Mouse (Mus musculus) myocyte (in vitro differentiated cells): Measurements from ENCODE around the gene Mdm2. TPM values are rescaled to one million over a fixed set of nuclear protein-coding genes. Genes with fewer than 3 reads are reported as not detected.

Experiments
- H3K27me3 ChIP-seq: one replicate; pipeline ENCODE4 v1.6.1; 2011; ENCODE audit not compliant: control insufficient read depth, insufficient read depth, insufficient read length
- H3K36me3 ChIP-seq: one replicate; pipeline ENCODE4 v1.6.1; 2011; ENCODE audit not compliant: control insufficient read depth, insufficient read depth
- H3K4me2 ChIP-seq: one replicate; pipeline ENCODE4 v1.6.1; 2011; ENCODE audit warnings: low read depth, control low read depth
- H3K4me3 ChIP-seq: one replicate; pipeline ENCODE4 v1.5.1; 2011; ENCODE audit warnings: mild to moderate bottlenecking, control low read depth, moderate library complexity
- H3K79me2 ChIP-seq: one replicate; pipeline ENCODE4 v1.6.1; 2011; ENCODE audit not compliant: control insufficient read depth, insufficient read depth
- H3ac ChIP-seq: one replicate; pipeline ENCODE4 v1.6.1; 2011; ENCODE audit not compliant: control insufficient read depth, insufficient read length
- CEBPB ChIP-seq: IDR thresholded peaks from 2 replicates; pipeline ENCODE4 v1.6.1; 2011; ENCODE audit warnings: mild to moderate bottlenecking, moderate library complexity; ENCODE audit not compliant: poor library complexity, insufficient read depth, severe bottlenecking
- E2F4 ChIP-seq: IDR thresholded peaks from one replicate; pipeline ENCODE4 v1.6.1; 2011; ENCODE audit warnings: mild to moderate bottlenecking, control low read depth, moderate library complexity; ENCODE audit not compliant: insufficient read depth
- MAX ChIP-seq: IDR thresholded peaks from one replicate; pipeline ENCODE4 v1.6.1; 2011; ENCODE audit warnings: low read depth, mild to moderate bottlenecking, control low read depth
- MYOD1 ChIP-seq, 3 experiments: IDR thresholded peaks; one replicate each; pipeline ENCODE4 v1.6.1; 2011; ENCODE audit warnings: control low read depth in 2 of 3, low read depth in 2 of 3, mild to moderate bottlenecking in 2 of 3, moderate library complexity in 1 of 3; ENCODE audit not compliant: insufficient read length in 2 of 3, control insufficient read depth in 1 of 3
- MYOG ChIP-seq, 3 experiments: IDR thresholded peaks; one replicate each; pipeline ENCODE4 v1.6.1; 2011; ENCODE audit warnings: control low read depth in 2 of 3, low read depth in 2 of 3, mild to moderate bottlenecking in 2 of 3; ENCODE audit not compliant: insufficient read length in 2 of 3, control insufficient read depth in 1 of 3, insufficient read depth in 1 of 3
- POLR2A ChIP-seq: IDR thresholded peaks from one replicate; pipeline ENCODE4 v1.6.1; 2011; ENCODE audit warnings: low read depth, mild to moderate bottlenecking, control low read depth, moderate library complexity; ENCODE audit not compliant: insufficient read length
- POLR2AphosphoS2 ChIP-seq: IDR thresholded peaks from one replicate; pipeline ENCODE4 v1.6.1; 2011; ENCODE audit warnings: low read depth, control low read depth; ENCODE audit not compliant: insufficient read length
- REST ChIP-seq: IDR thresholded peaks from one replicate; pipeline ENCODE4 v1.6.1; 2011; ENCODE audit warnings: mild to moderate bottlenecking, control low read depth, moderate library complexity; ENCODE audit not compliant: insufficient read depth, insufficient read length
- SRF ChIP-seq: IDR thresholded peaks from one replicate; pipeline ENCODE4 v1.6.1; 2011; ENCODE audit warnings: low read depth; ENCODE audit not compliant: control insufficient read depth, insufficient read length
- TCF12 ChIP-seq: IDR thresholded peaks from one replicate; pipeline ENCODE4 v1.6.1; 2011; ENCODE audit warnings: mild to moderate bottlenecking, control low read depth; ENCODE audit not compliant: poor library complexity, insufficient read depth, severe bottlenecking
- TCF3 ChIP-seq: IDR thresholded peaks from one replicate; pipeline ENCODE4 v1.6.1; 2011; ENCODE audit warnings: low read depth, control low read depth; ENCODE audit not compliant: insufficient read length
- USF1 ChIP-seq: IDR thresholded peaks from one replicate; pipeline ENCODE4 v1.6.1; 2011; ENCODE audit warnings: low read depth, mild to moderate bottlenecking, control low read depth, moderate library complexity
- polyA plus RNA-seq: library from polyadenylated mRNA; unstranded; fragments of >200 nt; fragmentation: generic; extraction: Trizol; gene quantifications from one replicate; pipeline ENCODE4 v1.2.1, GENCODE M21; 2012; ENCODE audit warnings: missing spikeins

Gene Mdm2
- polyA plus RNA-seq, 1 experiment, result 23.2 TPM

- no peak overlapping the region for H3K4me3 ChIP-seq
- H3K36me3 ChIP-seq, result peaks cover 56% of the 10 kb centered on the region
- H3K27me3 ChIP-seq, result no peaks in the 10 kb centered on the region
- H3K79me2 ChIP-seq, result no peaks in the 10 kb centered on the region
- no peak overlapping the region for H3K4me2 ChIP-seq
- TF ChIP-seq TCF12 (no peak), CEBPB (no peak), REST (no peak), TCF3 (no peak), POLR2A (no peak), SRF (no peak), POLR2AphosphoS2 (no peak), MYOD1 (IDR thresholded peaks at IDR 0.05; ENCODE audit: control insufficient read depth in 1 of 3, insufficient read length in 2 of 3, low read depth in 2 of 3) (no peak), USF1 (no peak), MYOG (IDR thresholded peaks at IDR 0.05; ENCODE audit: control insufficient read depth in 1 of 3, insufficient read depth in 1 of 3, insufficient read length in 2 of 3, low read depth in 2 of 3) (no peak), MAX (no peak), E2F4 (no peak)
- H3ac ChIP-seq, result no peak overlapping the region
These were observed 47.3 kb upstream of the Mdm2 start for GRCm38 (mm10) chr10:117757796-117758342.

- Histone ChIP-seq H3K4me2 (no peak overlapping the region), H3K79me2 (no peaks in the 10 kb centered on the region), H3K4me3 (no peak overlapping the region), H3K27me3 (no peaks in the 10 kb centered on the region), H3K36me3 (peaks cover 51% of the 10 kb centered on the region), H3ac (no peak overlapping the region)
- no peak for TF ChIP-seq SRF
- no peak for TF ChIP-seq TCF3
- TF ChIP-seq MYOD1 (IDR thresholded peaks at IDR 0.05; ENCODE audit: control insufficient read depth in 1 of 3, insufficient read length in 2 of 3, low read depth in 2 of 3), result no peak
- TF ChIP-seq REST, result no peak
- TF ChIP-seq MYOG (IDR thresholded peaks at IDR 0.05; ENCODE audit: control insufficient read depth in 1 of 3, insufficient read depth in 1 of 3, insufficient read length in 2 of 3, low read depth in 2 of 3), result no peak
- TF ChIP-seq E2F4, result no peak
- TF ChIP-seq TCF12, result no peak
- TF ChIP-seq MAX, result no peak
- TF ChIP-seq POLR2A, result no peak
- no peak for TF ChIP-seq CEBPB
- TF ChIP-seq USF1, result no peak
- TF ChIP-seq POLR2AphosphoS2, result no peak
These were observed 46.7 kb upstream of the Mdm2 start for GRCm38 (mm10) chr10:117757259-117757658.

GRCm38 (mm10) chr10:117756784-117757183 lies 46.2 kb upstream of the Mdm2 start:
- Histone ChIP-seq H3K36me3 (peaks cover 50% of the 10 kb centered on the region), H3K4me3 (no peak overlapping the region), H3ac (no peak overlapping the region), H3K27me3 (no peaks in the 10 kb centered on the region), H3K4me2 (no peak overlapping the region), H3K79me2 (no peaks in the 10 kb centered on the region)
- no peak for TF ChIP-seq MAX
- no peak for TF ChIP-seq MYOD1 (IDR thresholded peaks at IDR 0.05; ENCODE audit: control insufficient read depth in 1 of 3, insufficient read length in 2 of 3, low read depth in 2 of 3)
- no peak for TF ChIP-seq E2F4
- TF ChIP-seq TCF3, result no peak
- no peak for TF ChIP-seq POLR2A
- TF ChIP-seq SRF, result no peak
- TF ChIP-seq REST, result no peak
- TF ChIP-seq MYOG (IDR thresholded peaks at IDR 0.05; ENCODE audit: control insufficient read depth in 1 of 3, insufficient read depth in 1 of 3, insufficient read length in 2 of 3, low read depth in 2 of 3), result no peak
- TF ChIP-seq TCF12, result no peak
- no peak for TF ChIP-seq CEBPB
- TF ChIP-seq USF1, result no peak
- no peak for TF ChIP-seq POLR2AphosphoS2

GRCm38 (mm10) chr10:117755799-117756467 lies 45.4 kb upstream of the Mdm2 start:
- Histone ChIP-seq H3K79me2 (no peaks in the 10 kb centered on the region), H3K4me3 (no peak overlapping the region), H3K36me3 (peaks cover 53% of the 10 kb centered on the region), H3K4me2 (no peak overlapping the region), H3K27me3 (no peaks in the 10 kb centered on the region), H3ac (no peak overlapping the region)
- no peak for TF ChIP-seq REST
- no peak for TF ChIP-seq POLR2AphosphoS2
- no peak for TF ChIP-seq POLR2A
- TF ChIP-seq TCF12, result no peak
- no peak for TF ChIP-seq TCF3
- TF ChIP-seq MAX, result no peak
- no peak for TF ChIP-seq E2F4
- no peak for TF ChIP-seq USF1
- TF ChIP-seq SRF, result no peak
